Mouse (Mus musculus) spleen, adult 10 weeks (tissue): ENCODE measurements around the gene Cop1. TPM values are rescaled to one million over a fixed set of nuclear protein-coding genes. Genes with fewer than 3 reads are reported as not detected.

Experiments
- polyA plus RNA-seq: library from polyadenylated mRNA; stranded (reverse); fragments of 350-450 nt; fragmentation: Illumina TruSeq; extraction: RNeasy Lipid Tissue Mini Kit (QIAGEN cat#74804); gene quantifications from one replicate; pipeline ENCODE4 v1.2.3, GENCODE M21; 2015; ENCODE audit warnings: low replicate concordance; ENCODE audit not compliant: insufficient read depth

Gene Cop1
- polyA plus RNA-seq = 119 TPM

DNA sequence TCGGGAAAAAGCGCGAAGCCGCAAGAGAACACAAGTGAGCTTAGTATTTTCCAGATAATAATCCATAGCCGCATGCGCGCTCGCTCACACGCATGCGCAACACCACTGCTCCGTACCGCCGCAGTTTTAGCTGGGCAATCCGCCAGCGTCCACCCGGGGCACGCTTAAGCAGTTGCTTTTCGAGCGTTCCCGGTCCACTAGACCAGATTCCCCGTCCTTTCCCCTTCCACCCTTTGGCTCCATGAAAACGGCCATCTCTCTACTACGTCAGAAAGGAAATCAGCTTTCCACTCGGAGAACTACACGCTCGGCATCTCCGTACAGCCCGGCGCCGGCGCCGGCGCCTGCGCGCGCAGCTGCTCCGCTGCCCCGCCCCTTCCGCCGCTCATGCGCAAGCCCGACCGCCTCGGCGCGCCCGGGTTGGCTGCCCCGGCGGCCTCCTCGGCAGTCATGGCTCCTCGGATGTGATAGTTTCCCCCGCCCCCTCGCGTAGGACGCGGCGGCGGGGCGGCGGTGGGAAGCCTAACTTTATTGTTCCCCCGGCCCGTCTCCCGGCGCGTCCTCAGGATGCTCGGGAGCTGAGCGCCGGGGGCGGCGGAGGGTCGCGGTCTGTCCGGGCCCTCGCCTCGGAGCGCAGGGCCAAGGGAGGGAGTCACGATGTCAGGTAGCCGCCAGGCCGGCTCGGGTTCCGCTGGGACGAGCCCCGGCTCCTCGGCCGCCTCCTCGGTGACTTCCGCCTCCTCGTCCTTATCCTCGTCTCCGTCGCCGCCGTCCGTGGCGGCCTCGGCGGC, at the start of gene Cop1:
Cop1 (plus strand) TSS at position 540 of the 791 bp plus-strand sequence.

